Mouse (Mus musculus) spleen, adult 2 months (tissue): ENCODE measurements around the gene Armc6. TPM values are rescaled to one million over a fixed set of nuclear protein-coding genes. Genes with fewer than 3 reads are reported as not detected.
A peak's percentile ranks its signal among the peaks of the same experiment; 100 is the strongest.

ENCODE experiments used
- DNase-seq, 2 experiments: peaks; one replicate each; pipeline versions ENCODE4 v3.0.0 to v3.0.0-alpha.2; 2012 to 2021; ENCODE audit warnings: low spot score in 2 of 2, low read depth in 1 of 2
- H3K27ac ChIP-seq: fragments of 200-500 bp; 2 replicates; pipeline ENCODE4 v1.5.1; 2012; ENCODE audit warnings: low read length, inconsistent platforms; ENCODE audit not compliant: insufficient read depth
- H3K27me3 ChIP-seq: fragments of 200-500 bp; 2 replicates; pipeline ENCODE4 v1.6.1; 2012; ENCODE audit warnings: mild to moderate bottlenecking, moderate library complexity, low read length, inconsistent platforms; ENCODE audit not compliant: control insufficient read depth, insufficient read depth
- H3K36me3 ChIP-seq: fragments of 200-500 bp; 2 replicates; pipeline ENCODE4 v1.6.1; 2012; ENCODE audit warnings: mild to moderate bottlenecking, low read length, inconsistent platforms; ENCODE audit not compliant: control insufficient read depth, insufficient read depth
- H3K4me1 ChIP-seq: fragments of 200-500 bp; 2 replicates; pipeline ENCODE4 v1.6.1; 2011; ENCODE audit warnings: inconsistent platforms; ENCODE audit not compliant: control insufficient read depth, insufficient read depth, insufficient read length
- H3K4me3 ChIP-seq: fragments of 200-500 bp; 2 replicates; pipeline ENCODE4 v1.5.1; 2011; ENCODE audit warnings: mild to moderate bottlenecking, inconsistent platforms; ENCODE audit not compliant: insufficient read depth, insufficient read length; ENCODE audit errors: extremely low read depth
- CTCF ChIP-seq: fragments of 200-500 bp; IDR thresholded peaks from 2 replicates; pipeline ENCODE4 v1.5.1; 2011; ENCODE audit warnings: mild to moderate bottlenecking, inconsistent platforms; ENCODE audit not compliant: insufficient read depth, insufficient read length, insufficient replicate concordance; ENCODE audit errors: extremely low read depth
- POLR2A ChIP-seq: fragments of 200-500 bp; IDR thresholded peaks from 2 replicates; pipeline ENCODE4 v1.6.1; 2011; ENCODE audit warnings: low read depth, low read length, inconsistent platforms
- WGBS: fragments of 180-500 bp; shearing (Covaris S2); methylation state at CpG from one replicate; pipeline ENCODE4 v1.1.7; 2018; 5-methylcytosine and 5-hydroxymethylcytosine counted together
- polyA plus RNA-seq: library from polyadenylated mRNA; depleted of rRNA; stranded (reverse); fragments of >200 nt; gene quantifications from 2 replicates; pipeline ENCODE4 v1.2.3, GENCODE M21; 2012; rRNA removed

Armc6 gene
- 11.5 and 14.1 TPM in 2 replicates for polyA plus RNA-seq

- Histone ChIP-seq H3K4me1 (peaks cover 4% of the 10 kb centered on the region; the same call in 1 of the 2 replicates), H3K36me3 (peaks cover 7% of the 10 kb centered on the region; the same call in 1 of the 2 replicates), H3K27ac (peak within 1 kb of the TSS; percentile 98), H3K27me3 (no peaks in the 10 kb centered on the region), H3K4me3 (peak within 1 kb of the TSS; percentile 82)
- 1% methylated on average over 67 of the region's 67 CpGs for WGBS
- no peak for TF ChIP-seq CTCF
- no peak; the same call in 1 of the 2 replicates for TF ChIP-seq POLR2A
- peak; percentile 92 to 94 for DNase-seq
Measured at GRCm38 (mm10) chr8:70234080-70234780, at the start of gene Armc6, which contains the start of gene Sugp2. Gene Armc6, minus strand, starts transcription at chr8:70234466. Gene Sugp2, plus strand, starts transcription at chr8:70234226.

DNA sequence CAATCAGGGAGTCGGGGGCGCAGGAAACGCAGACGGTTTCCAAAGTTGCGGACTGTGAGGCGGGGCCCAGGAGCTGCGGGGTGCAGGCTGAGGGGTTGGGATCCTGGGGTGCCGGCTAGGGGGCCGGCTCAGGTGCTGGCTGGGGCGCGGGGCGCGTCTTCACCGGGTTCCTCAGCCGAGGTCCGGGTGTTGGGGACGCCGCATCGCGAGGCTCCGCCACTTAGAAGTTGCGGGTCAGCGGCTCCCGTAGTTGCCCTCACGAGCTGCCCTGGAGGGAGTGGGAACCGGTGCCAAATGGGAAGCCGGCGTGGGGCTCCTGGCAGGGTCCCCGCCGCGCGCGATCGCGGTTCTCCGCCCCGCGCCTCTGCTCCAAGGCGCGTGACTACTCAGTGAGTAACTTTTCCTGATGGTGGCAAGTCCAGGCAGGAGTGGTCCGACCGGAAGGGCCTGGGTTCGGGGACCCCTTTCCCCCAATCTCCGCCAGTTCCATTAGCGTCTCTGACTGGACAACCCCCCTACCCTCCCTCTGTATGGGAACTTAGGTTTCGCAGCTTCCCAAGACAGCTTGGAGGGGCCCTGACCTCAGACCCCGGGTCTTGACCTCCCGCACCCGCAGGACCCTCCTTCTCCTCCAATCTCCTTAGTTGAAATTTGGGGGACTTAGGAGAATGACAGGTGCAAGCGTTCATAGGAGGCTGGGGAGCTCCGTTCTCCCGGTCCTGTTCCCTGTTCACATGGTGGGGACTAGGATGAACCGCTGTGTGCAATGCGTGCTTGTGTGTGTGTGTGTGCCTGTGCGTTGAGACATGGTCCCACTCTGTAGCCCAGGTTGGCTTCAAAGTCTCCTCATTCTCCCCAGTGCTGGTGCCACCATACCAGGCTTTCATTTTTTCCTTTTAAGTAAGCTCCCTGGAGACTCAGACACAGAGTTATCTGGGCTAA is 49.1 kb upstream of the Armc6 start:
- Histone ChIP-seq H3K4me3 (peak overlapping the region; percentile 91), H3K27me3 (no peaks in the 10 kb centered on the region), H3K27ac (no peak overlapping the region; the same call in 1 of the 2 replicates), H3K36me3 (0 out of 2 replicates have a peak, but pooled peaks cover 3% of the 10 kb centered on the region), H3K4me1 (peaks cover 5% of the 10 kb centered on the region; the same call in 1 of the 2 replicates)
- 2% methylated on average over 54 of the region's 55 CpGs for WGBS
- no peak for DNase-seq
- TF ChIP-seq POLR2A (no peak), CTCF (no peak)

- TF ChIP-seq POLR2A (0 out of 2 replicates have a peak, but pooled peaks have one; percentile 11), CTCF (peak; percentile 88; the same call in 1 of the 2 replicates)
- peak; percentile 73 to 90 for DNase-seq
- Histone ChIP-seq H3K27ac (peak within 1 kb of the TSS; percentile 40), H3K27me3 (no peaks in the 10 kb centered on the region), H3K4me1 (peaks cover 5% of the 10 kb centered on the region; the same call in 1 of the 2 replicates), H3K36me3 (0 out of 2 replicates have a peak, but pooled peaks cover 3% of the 10 kb centered on the region), H3K4me3 (peak within 1 kb of the TSS; percentile 91)
- WGBS, result 4% methylated on average over 36 of the region's 36 CpGs
Measured at GRCm38 (mm10) chr8:70282603-70283135, 48.4 kb upstream of the Armc6 start, which contains the start of gene Homer3. Gene Homer3, plus strand, starts transcription at chr8:70282827.

- Histone ChIP-seq H3K36me3 (0 out of 2 replicates have a peak, but pooled peaks cover 1% of the 10 kb centered on the region), H3K4me1 (peaks cover 5% of the 10 kb centered on the region; the same call in 1 of the 2 replicates), H3K27me3 (no peaks in the 10 kb centered on the region), H3K4me3 (no peak overlapping the region), H3K27ac (no peak overlapping the region)
- 80% methylated on average over 3 of the region's 3 CpGs for WGBS
- no peak for DNase-seq
- TF ChIP-seq CTCF, result no peak
- no peak for TF ChIP-seq POLR2A
Measured at GRCm38 (mm10) chr8:70281001-70281400, 46.7 kb upstream of the Armc6 start.

DNA sequence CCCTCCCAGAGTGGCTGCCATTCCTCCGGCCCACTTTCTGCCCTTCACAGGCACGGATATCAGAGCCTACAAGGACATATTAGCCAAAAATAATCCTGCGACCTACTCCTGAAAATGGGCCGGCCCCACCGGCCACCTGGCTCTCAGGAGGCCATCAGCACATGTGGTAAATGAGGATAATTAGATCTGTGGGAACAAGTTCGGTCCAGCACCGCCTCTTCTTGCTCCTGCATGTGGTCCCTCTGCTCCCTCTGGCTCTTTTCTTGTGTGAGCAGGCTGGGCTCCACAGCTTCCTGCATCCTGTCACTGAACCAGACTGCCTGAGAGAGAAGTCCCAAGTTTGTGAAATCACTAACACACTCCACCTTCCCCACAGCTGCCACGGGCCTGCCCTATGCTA is 45.0 kb upstream of the Armc6 start:
- WGBS, result 49% methylated on average over 8 of the region's 8 CpGs
- DNase-seq, result no peak
- no peak overlapping the region for H3K27ac ChIP-seq

DNA sequence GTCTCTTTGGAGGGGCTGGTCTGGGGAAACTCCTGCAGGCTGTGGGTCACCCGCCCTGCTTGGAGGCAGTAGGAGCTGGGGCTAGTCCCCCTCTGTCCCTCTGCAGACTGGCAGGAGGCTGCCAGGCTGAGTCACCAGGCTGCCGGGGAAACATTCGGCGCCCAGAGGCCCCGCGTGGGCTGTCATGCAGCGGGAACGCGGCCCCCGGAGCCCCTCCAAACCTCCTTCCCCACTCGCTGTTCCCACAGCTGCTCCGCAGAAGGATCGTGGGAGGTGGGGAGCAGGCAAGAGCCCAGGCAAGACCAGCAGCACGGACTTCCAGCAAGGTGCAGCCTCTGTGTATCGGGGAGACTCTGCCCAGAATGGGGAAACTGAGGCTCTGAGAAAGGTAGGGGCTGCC is 43.9 kb upstream of the Armc6 start:
- H3K4me3 ChIP-seq, result no peak overlapping the region
- TF ChIP-seq POLR2A, result no peak
- TF ChIP-seq CTCF, result no peak

More for the DNA sequence above, 45.0 kb upstream of the Armc6 start:
- Histone ChIP-seq H3K4me1 (peaks cover 5% of the 10 kb centered on the region; the same call in 1 of the 2 replicates), H3K36me3 (no peaks in the 10 kb centered on the region), H3K27me3 (no peaks in the 10 kb centered on the region), H3K4me3 (no peak overlapping the region)
- TF ChIP-seq CTCF (no peak), POLR2A (no peak)

More for the DNA sequence above, 43.9 kb upstream of the Armc6 start:
- Histone ChIP-seq H3K36me3 (no peaks in the 10 kb centered on the region), H3K4me1 (peaks cover 3% of the 10 kb centered on the region; the same call in 1 of the 2 replicates), H3K27ac (no peak overlapping the region), H3K27me3 (no peaks in the 10 kb centered on the region)
- DNase-seq, result no peak
- whole genome bisulfite sequencing, result 26% methylated on average over 15 of the region's 15 CpGs
